Mouse (Mus musculus) limb, embryonic 10.5 days (tissue): ENCODE measurements around the gene Gm9817. TPM values are rescaled to one million over a fixed set of nuclear protein-coding genes. Genes with fewer than 3 reads are reported as not detected.

Source experiments
- DNase-seq: peaks from one replicate; pipeline ENCODE4 v3.0.0-alpha.2; 2017; ENCODE audit warnings: low spot score
- H3K27ac ChIP-seq: fragments of 300-500 bp; sonication (generic); 2 replicates; pipeline ENCODE4 v1.5.1; 2016; ENCODE audit warnings: mild to moderate bottlenecking
- H3K27me3 ChIP-seq: fragments of 300-500 bp; sonication (generic); 2 replicates; pipeline ENCODE4 v1.6.1; 2016; ENCODE audit warnings: low read depth, mild to moderate bottlenecking; ENCODE audit not compliant: poor library complexity, severe bottlenecking
- H3K36me3 ChIP-seq: fragments of 300-500 bp; sonication (generic); 2 replicates; pipeline ENCODE4 v1.6.1; 2016; ENCODE audit warnings: mild to moderate bottlenecking, moderate library complexity
- H3K4me1 ChIP-seq: fragments of 300-500 bp; sonication (generic); 2 replicates; pipeline ENCODE4 v1.6.1; 2016
- H3K4me3 ChIP-seq: fragments of 300-500 bp; sonication (generic); 2 replicates; pipeline ENCODE4 v1.5.1; 2016; ENCODE audit warnings: mild to moderate bottlenecking, moderate library complexity
- H3K9me3 ChIP-seq: fragments of 300-500 bp; sonication (generic); replicated peaks from 2 replicates; pipeline ENCODE4 v1.6.1; 2016; ENCODE audit warnings: mild to moderate bottlenecking
- WGBS: fragments of 180-500 bp; shearing (Covaris S2); methylation state at CpG from one replicate; pipeline ENCODE4 v1.1.7; 2016; 5-methylcytosine and 5-hydroxymethylcytosine counted together
- polyA plus RNA-seq: library from polyadenylated mRNA; unstranded; fragments of >200 nt; fragmentation: Nextera tagmentation; extraction: Ambion mirVana; gene quantifications from 2 replicates; pipeline ENCODE4 v1.2.1, GENCODE M21; 2016

The Gm9817 gene
- polyA plus RNA-seq, 1 experiment from 2014 or later = not detected

- Histone ChIP-seq H3K4me3 (no peak overlapping the region), H3K27ac (no peak overlapping the region), H3K27me3 (no peaks in the 10 kb centered on the region), H3K4me1 (peaks cover 12% of the 10 kb centered on the region), H3K9me3 (no peaks in the 10 kb centered on the region), H3K36me3 (no peaks in the 10 kb centered on the region)
- 81% methylated on average over 10 of the region's 10 CpGs for WGBS
- no peak for DNase-seq
These were observed 21.2 kb downstream of the Gm9817 start for GRCm38 (mm10) chr13:45099582-45100229.

- Histone ChIP-seq H3K27me3 (no peaks in the 10 kb centered on the region), H3K9me3 (no peaks in the 10 kb centered on the region), H3K4me1 (peaks cover 18% of the 10 kb centered on the region), H3K27ac (no peak overlapping the region), H3K36me3 (no peaks in the 10 kb centered on the region), H3K4me3 (no peak overlapping the region)
- 67% methylated on average over 3 of the region's 3 CpGs for WGBS
- DNase-seq = no peak
These were observed 28.0 kb downstream of the Gm9817 start for GRCm38 (mm10) chr13:45106480-45106879.

DNA sequence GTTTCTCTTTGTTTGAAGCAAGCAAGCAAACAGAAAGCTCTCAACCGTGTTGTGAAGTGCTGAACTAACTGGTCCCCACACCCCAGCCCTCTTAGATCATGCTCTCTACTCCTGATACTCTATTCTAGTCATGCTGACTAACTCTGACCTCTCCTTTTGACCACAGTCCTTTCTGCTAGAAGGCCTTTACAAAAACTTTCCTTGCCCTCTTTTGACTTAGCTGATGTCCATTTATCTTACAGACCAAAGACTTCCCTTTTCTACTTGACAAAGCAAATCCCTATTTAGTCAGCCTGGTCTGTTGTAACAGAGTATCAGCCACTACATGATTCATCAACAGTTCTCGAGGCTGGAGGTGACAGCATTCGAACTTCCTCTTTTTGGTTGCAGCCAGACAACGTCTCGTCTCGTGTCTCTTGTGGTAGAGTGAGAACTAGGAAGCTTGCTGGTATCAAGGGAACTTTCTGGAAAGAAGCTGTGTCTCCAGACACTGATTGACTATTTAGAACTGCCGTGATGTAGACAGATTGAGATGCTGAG lies 30.4 kb downstream of the Gm9817 start:
- H3K27ac ChIP-seq = no peak overlapping the region
- H3K4me1 ChIP-seq = peaks cover 18% of the 10 kb centered on the region
- H3K36me3 ChIP-seq = no peaks in the 10 kb centered on the region
- 76% methylated on average over 7 of the region's 7 CpGs for WGBS
- H3K9me3 ChIP-seq = no peaks in the 10 kb centered on the region
- DNase-seq = no peak
- no peak overlapping the region for H3K4me3 ChIP-seq
- H3K27me3 ChIP-seq = no peaks in the 10 kb centered on the region

DNA sequence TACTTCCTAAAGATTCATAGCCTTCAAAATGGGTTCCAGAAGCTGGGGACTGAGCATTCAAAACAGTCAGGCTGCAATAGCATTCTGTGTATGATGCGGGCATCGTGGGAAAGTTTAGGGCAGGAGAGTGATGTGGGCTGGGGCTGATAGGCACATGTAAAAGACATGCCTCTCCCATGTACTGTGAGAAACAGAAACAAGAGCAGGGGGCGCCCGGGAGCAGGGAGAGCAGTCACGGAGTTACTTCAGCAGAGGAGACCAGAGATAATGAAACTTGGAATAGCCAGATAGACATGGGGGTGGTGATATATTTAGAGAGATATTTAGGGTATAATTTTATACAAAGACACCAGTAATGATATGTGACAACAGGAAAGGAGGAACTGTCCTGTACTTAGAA lies 39.9 kb downstream of the Gm9817 start:
- H3K4me3 ChIP-seq = no peak overlapping the region
- H3K27me3 ChIP-seq = no peaks in the 10 kb centered on the region
- no peaks in the 10 kb centered on the region for H3K9me3 ChIP-seq
- no peaks in the 10 kb centered on the region for H3K36me3 ChIP-seq
- no peaks in the 10 kb centered on the region for H3K4me1 ChIP-seq
- H3K27ac ChIP-seq = no peak overlapping the region
- no peak for DNase-seq
- 91% methylated on average over 5 of the region's 5 CpGs for WGBS

DNA sequence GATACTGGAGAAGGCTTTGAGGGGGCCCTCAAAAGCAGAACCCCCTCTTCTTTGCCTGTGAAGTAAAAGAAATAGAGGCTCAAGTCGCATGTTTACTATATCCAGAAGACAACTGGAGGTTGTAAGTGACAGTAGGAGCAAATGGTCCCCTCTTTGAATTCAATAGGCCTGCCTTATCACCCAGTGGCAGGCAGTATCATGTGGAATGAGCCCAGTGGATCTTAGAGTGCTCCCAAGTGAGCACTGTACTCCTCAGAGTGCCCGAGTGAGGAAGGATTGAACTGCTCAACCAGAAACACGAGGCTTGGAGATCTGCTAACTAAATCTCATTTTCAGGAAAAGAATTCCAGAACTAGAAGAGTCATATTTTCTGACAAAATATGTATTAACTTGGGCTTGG lies 40.3 kb downstream of the Gm9817 start:
- Histone ChIP-seq H3K9me3 (no peaks in the 10 kb centered on the region), H3K27me3 (no peaks in the 10 kb centered on the region), H3K4me3 (no peak overlapping the region), H3K36me3 (no peaks in the 10 kb centered on the region), H3K4me1 (no peaks in the 10 kb centered on the region), H3K27ac (no peak overlapping the region)
- no peak for DNase-seq
- 79% methylated on average over 3 of the region's 3 CpGs for WGBS

Other genes with a start within 250 kb of the Gm9817 start
- gene Dtnbp1, start 76.5 kb upstream of the Gm9817 start, polyA plus RNA-seq = 91.3 and 100 TPM in 2 replicates